7 mouse cellular contexts compared by ENCODE assay signal in the genomic region with DNA sequence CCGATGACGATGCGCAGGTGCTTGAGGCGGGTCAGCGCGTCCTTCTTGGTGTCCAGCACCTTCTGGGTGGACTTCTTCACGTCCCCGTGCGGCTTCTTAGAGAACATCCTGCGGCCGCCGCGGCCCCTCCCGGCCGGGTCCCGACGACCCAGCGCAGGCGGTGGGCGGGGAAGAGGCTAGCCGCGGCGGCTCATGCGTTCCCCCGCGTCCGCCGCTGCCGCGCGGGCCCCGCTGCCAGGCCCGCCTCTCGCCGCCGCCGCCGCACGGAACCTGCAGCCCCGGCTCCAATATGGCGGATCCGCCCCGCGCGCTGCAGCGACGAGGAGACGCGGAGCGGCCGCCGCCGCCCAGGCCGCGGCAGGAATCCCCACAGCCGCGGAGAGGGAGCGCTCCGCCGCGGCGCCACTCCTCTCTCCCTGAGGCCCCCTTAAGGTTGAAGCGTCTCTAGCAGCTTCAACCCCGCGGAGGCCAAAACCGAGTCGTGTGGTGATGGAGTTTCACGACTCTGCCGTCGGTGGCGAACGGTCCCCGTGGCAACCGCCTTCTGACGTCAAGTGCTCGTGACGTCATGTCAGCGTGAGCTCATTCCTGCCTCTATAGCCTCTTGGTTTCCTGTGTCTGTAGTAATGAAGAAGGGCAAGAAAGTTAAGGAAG. TPM values are rescaled to one million over a fixed set of nuclear protein-coding genes. Genes with fewer than 3 reads are reported as not detected.
DNase-seq lines count a peak whose midpoint lies in the region; ATAC-seq and TF ChIP-seq lines count a peak whose summit lies in the region.

A gene (minus strand): TSS at position 507 of the 654 bp plus-strand sequence.

- peak within 1 kb of the TSS; percentile 90 for H3K9ac ChIP-seq in embryonic facial prominence, embryonic 12.5 days
- H3K9ac ChIP-seq in limb, embryonic 12.5 days (replicated peaks), result peak within 1 kb of the TSS; percentile 88
- peak within 1 kb of the TSS; percentile 93 for H3K9ac ChIP-seq in midbrain, embryonic 15.5 days

- DNase-seq in adrenal gland, postnatal 25 days, result peak; percentile 83
- DNase-seq in heart, adult 18-20 months, result peak; percentile 88 to 92
- DNase-seq in kidney, adult 2 months, result peak; percentile 92
- peak; percentile 84 to 95 for DNase-seq in spleen, adult 2 months (ENCODE audit: low read depth in 1 of 2, low spot score in 2 of 2)

- peak within 1 kb of the TSS; percentile 63 for H3K4me2 ChIP-seq in embryonic facial prominence, embryonic 12.5 days (replicated peaks)
- peak within 1 kb of the TSS; percentile 75 for H3K4me2 ChIP-seq in limb, embryonic 12.5 days
- peak within 1 kb of the TSS; percentile 78 for H3K4me2 ChIP-seq in midbrain, embryonic 15.5 days

- H3K27me3 ChIP-seq in embryonic facial prominence, embryonic 12.5 days, result no peaks in the 10 kb centered on the region
- no peaks in the 10 kb centered on the region for H3K27me3 ChIP-seq in kidney, adult 2 months (replicated peaks; ENCODE audit: control insufficient read depth, insufficient read depth, low read length)
- no peaks in the 10 kb centered on the region for H3K27me3 ChIP-seq in limb, embryonic 12.5 days
- no peaks in the 10 kb centered on the region for H3K27me3 ChIP-seq in midbrain, embryonic 15.5 days (replicated peaks)
- no peaks in the 10 kb centered on the region for H3K27me3 ChIP-seq in spleen, adult 2 months (ENCODE audit: control insufficient read depth, insufficient read depth, low read length)

- peak; percentile 88 for ATAC-seq in embryonic facial prominence, embryonic 12.5 days (ENCODE audit: insufficient number of reproducible peaks, insufficient read depth, low FRiP score, low TSS enrichment)
- peak; percentile 84 for ATAC-seq in limb, embryonic 12.5 days (ENCODE audit: insufficient number of reproducible peaks, insufficient read depth, low FRiP score, low TSS enrichment, low read depth)
- peak; percentile 95 for ATAC-seq in midbrain, embryonic 15.5 days (replicated peaks)

- TF ChIP-seq CTCF in kidney, adult 2 months (conservative IDR thresholded peaks at IDR 0.05; ENCODE audit: insufficient read depth, insufficient read length, low read depth, low read length), result no peak
- TF ChIP-seq CTCF in spleen, adult 2 months (IDR thresholded peaks at IDR 0.05; ENCODE audit: extremely low read depth, insufficient read depth, insufficient read length, insufficient replicate concordance), result peak; percentile 14; the same call in 1 of the 2 replicates

- under 1% methylated on average over 73 of the region's 78 CpGs for WGBS in embryonic facial prominence, embryonic 12.5 days
- under 1% methylated on average over 77 of the region's 78 CpGs for WGBS in kidney, adult 2 months
- WGBS in limb, embryonic 12.5 days, result under 1% methylated on average over 78 of the region's 78 CpGs
- under 1% methylated on average over 65 of the region's 78 CpGs for WGBS in midbrain, embryonic 15.5 days
- 1% methylated on average over 68 of the region's 78 CpGs for WGBS in spleen, adult 2 months

- peak; percentile 78 for TF ChIP-seq POLR2A in kidney, adult 2 months (IDR thresholded peaks at IDR 0.05; ENCODE audit: low read depth, low read length)
- TF ChIP-seq POLR2A in spleen, adult 2 months (IDR thresholded peaks at IDR 0.05; ENCODE audit: low read depth, low read length), result no peak; the same call in none of the 2 replicates

- H3K4me3 ChIP-seq in embryonic facial prominence, embryonic 12.5 days, result peak within 1 kb of the TSS; percentile 86
- peak within 1 kb of the TSS; percentile 85 for H3K4me3 ChIP-seq in kidney, adult 2 months (ENCODE audit: insufficient read depth, low read depth, low read length)
- H3K4me3 ChIP-seq in limb, embryonic 12.5 days (replicated peaks), result peak within 1 kb of the TSS; percentile 85
- peak within 1 kb of the TSS; percentile 89 for H3K4me3 ChIP-seq in midbrain, embryonic 15.5 days
- peak within 1 kb of the TSS; percentile 75 for H3K4me3 ChIP-seq in spleen, adult 2 months (ENCODE audit: extremely low read depth, insufficient read depth, insufficient read length)

- H3K27ac ChIP-seq in embryonic facial prominence, embryonic 12.5 days, result peak within 1 kb of the TSS; percentile 95
- peak within 1 kb of the TSS; percentile 32 for H3K27ac ChIP-seq in kidney, adult 2 months (ENCODE audit: insufficient read depth, low read depth, low read length)
- peak within 1 kb of the TSS; percentile 97 for H3K27ac ChIP-seq in limb, embryonic 12.5 days
- peak within 1 kb of the TSS; percentile 97 for H3K27ac ChIP-seq in midbrain, embryonic 15.5 days
- peak within 1 kb of the TSS; percentile 75 for H3K27ac ChIP-seq in spleen, adult 2 months (ENCODE audit: insufficient read depth, low read length)

- no peaks in the 10 kb centered on the region for H3K9me3 ChIP-seq in embryonic facial prominence, embryonic 12.5 days
- H3K9me3 ChIP-seq in limb, embryonic 12.5 days, result no peaks in the 10 kb centered on the region; the same call in 1 of the 2 replicates
- H3K9me3 ChIP-seq in midbrain, embryonic 15.5 days, result peaks cover 2% of the 10 kb centered on the region; the same call in 1 of the 2 replicates

- peaks cover 2% of the 10 kb centered on the region; the same call in 1 of the 2 replicates for H3K4me1 ChIP-seq in embryonic facial prominence, embryonic 12.5 days
- H3K4me1 ChIP-seq in kidney, adult 2 months (ENCODE audit: control insufficient read depth, insufficient read depth, low read length), result no peaks in the 10 kb centered on the region; the same call in 1 of the 2 replicates
- no peaks in the 10 kb centered on the region; the same call in 1 of the 2 replicates for H3K4me1 ChIP-seq in limb, embryonic 12.5 days (replicated peaks)
- peaks cover 16% of the 10 kb centered on the region for H3K4me1 ChIP-seq in midbrain, embryonic 15.5 days
- no peaks in the 10 kb centered on the region for H3K4me1 ChIP-seq in spleen, adult 2 months (ENCODE audit: control insufficient read depth, insufficient read depth, insufficient read length)

- H3K36me3 ChIP-seq in embryonic facial prominence, embryonic 12.5 days, result no peaks in the 10 kb centered on the region
- no peaks in the 10 kb centered on the region for H3K36me3 ChIP-seq in kidney, adult 2 months (ENCODE audit: control insufficient read depth, insufficient read depth, low read length)
- no peaks in the 10 kb centered on the region for H3K36me3 ChIP-seq in limb, embryonic 12.5 days
- no peaks in the 10 kb centered on the region for H3K36me3 ChIP-seq in midbrain, embryonic 15.5 days (replicated peaks)
- H3K36me3 ChIP-seq in spleen, adult 2 months (ENCODE audit: control insufficient read depth, insufficient read depth, low read length), result no peaks in the 10 kb centered on the region

RNA-seq across cellular contexts. Expression of the gene that starts here (rescaled TPM):
- total RNA-seq in adrenal gland, postnatal 25 days (2021), result 84.1 and 99.9 TPM in 2 replicates
- 21.9 and 22.8 TPM in 2 replicates for polyA plus RNA-seq in embryonic facial prominence, embryonic 12.5 days (2016; fragmentation: Nextera tagmentation; extraction: Ambion mirVana)
- total RNA-seq in heart, adult 18-20 months (2021), result 10 to 100 TPM; 51.1 to 60.4 TPM
- polyA plus RNA-seq in kidney, adult 2 months (2012; rRNA removed), result 20.2 and 24.3 TPM in 2 replicates
- polyA plus RNA-seq in limb, embryonic 12.5 days (2016; fragmentation: Nextera tagmentation; extraction: Ambion mirVana), result 20.2 and 20.4 TPM in 2 replicates
- 23.7 and 26.7 TPM in 2 replicates for polyA plus RNA-seq in midbrain, embryonic 15.5 days (2015; fragmentation: Nextera tagmentation; extraction: Ambion mirVana)
- polyA plus RNA-seq in spleen, adult 2 months (2012; rRNA removed), result 11.9 and 14.7 TPM in 2 replicates

Comparison
In these comparisons a context has a peak if more than half of its experiments do, and no peak if none do; other contexts are left out.
1. Peak in every context shown above with its lines: DNase-seq, ATAC-seq, H3K4me3 ChIP-seq and H3K27ac ChIP-seq.
2. H3K27ac ChIP-seq: peak in every context shown above with its lines; median percentile 97 in limb, embryonic 12.5 days; 97 in midbrain, embryonic 15.5 days; 95 in embryonic facial prominence, embryonic 12.5 days; 75 in spleen, adult 2 months; 32 in kidney, adult 2 months.